Mouse (Mus musculus): ENCODE data around the gene Jrkl. TPM values are rescaled to one million over a fixed set of nuclear protein-coding genes. Genes with fewer than 3 reads are reported as not detected.

Gene Jrkl
- polyA plus RNA-seq, 1 experiment from 2014 or later: 12.8 TPM

- 86% methylated on average over 1 of the region's 1 CpGs for WGBS
- no peak for ATAC-seq (ENCODE audit: low FRiP score, low read depth)
Observed at GRCm38 (mm10) chr9:13225872-13226271, 19.8 kb downstream of the Jrkl start.

GRCm38 (mm10) chr9:13206369-13206768, 39.3 kb downstream of the Jrkl start:
- H3K4me1 ChIP-seq: no peaks in the 10 kb centered on the region
- WGBS: 40% methylated on average over 2 of the region's 2 CpGs
- ATAC-seq (ENCODE audit: low FRiP score, low read depth): peak; percentile 77; the same call in 1 of the 2 replicates
- no peak overlapping the region for H3K4me2 ChIP-seq (replicated peaks)
- no peaks in the 10 kb centered on the region for H3K27me3 ChIP-seq
- no peaks in the 10 kb centered on the region for H3K9me3 ChIP-seq
- H3K9ac ChIP-seq (replicated peaks): no peak overlapping the region
- no peaks in the 10 kb centered on the region for H3K36me3 ChIP-seq
- no peak overlapping the region for H3K4me3 ChIP-seq
- no peak overlapping the region for H3K27ac ChIP-seq (replicated peaks)

More at GRCm38 (mm10) chr9:13225872-13226271, 19.8 kb downstream of the Jrkl start:
- Histone ChIP-seq H3K4me1 (no peaks in the 10 kb centered on the region), H3K4me2 (replicated peaks) (no peak overlapping the region), H3K9ac (replicated peaks) (no peak overlapping the region), H3K36me3 (no peaks in the 10 kb centered on the region), H3K27ac (replicated peaks) (no peak overlapping the region), H3K9me3 (no peaks in the 10 kb centered on the region), H3K4me3 (no peak overlapping the region), H3K27me3 (no peaks in the 10 kb centered on the region)

DNA sequence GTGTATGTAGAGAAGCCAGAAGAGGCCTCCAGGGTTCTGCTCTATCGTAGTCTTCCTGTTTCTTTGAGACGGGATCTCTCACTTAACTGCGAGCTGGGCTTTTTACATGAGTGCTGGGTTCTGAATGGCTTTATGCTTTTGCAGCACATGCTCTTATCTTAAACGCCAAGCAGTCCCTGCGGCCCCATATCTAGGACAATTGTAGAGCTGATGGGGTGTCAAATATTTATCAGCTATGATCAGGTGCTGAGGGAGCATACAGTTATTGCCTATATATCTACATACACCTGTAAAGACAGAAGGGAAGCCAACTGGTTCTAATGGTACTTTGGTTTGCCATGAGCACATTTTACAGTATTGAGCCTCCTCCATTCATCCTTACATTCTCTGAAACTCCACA, 41.9 kb downstream of the Jrkl start:
- ATAC-seq (ENCODE audit: low FRiP score, low read depth): no peak
- Histone ChIP-seq H3K27ac (replicated peaks) (no peak overlapping the region), H3K4me1 (no peaks in the 10 kb centered on the region), H3K9ac (replicated peaks) (no peak overlapping the region), H3K4me3 (no peak overlapping the region), H3K36me3 (no peaks in the 10 kb centered on the region), H3K9me3 (no peaks in the 10 kb centered on the region), H3K4me2 (replicated peaks) (no peak overlapping the region), H3K27me3 (no peaks in the 10 kb centered on the region)
- WGBS: 89% methylated on average over 5 of the region's 5 CpGs

DNA sequence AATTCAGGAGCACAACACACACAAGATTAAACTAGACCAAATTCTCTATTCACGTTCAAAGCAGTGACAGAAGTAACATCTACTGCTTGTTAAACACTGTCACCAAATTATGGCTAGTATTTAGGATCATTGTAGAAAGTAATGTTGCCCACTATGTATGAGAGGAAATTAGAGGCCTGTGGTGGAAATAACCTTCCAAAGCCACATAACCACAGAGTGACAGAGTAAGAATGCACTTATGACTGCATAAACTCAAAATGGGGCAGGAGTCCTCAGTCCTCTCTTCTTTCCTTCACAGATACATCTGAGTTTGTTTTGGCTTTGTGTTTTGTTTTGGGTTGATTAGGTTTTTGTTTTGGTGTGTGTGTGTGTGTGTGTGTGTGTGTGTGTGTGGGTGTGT, 42.5 kb downstream of the Jrkl start:
- H3K4me2 ChIP-seq (replicated peaks): no peak overlapping the region
- no peak overlapping the region for H3K27ac ChIP-seq (replicated peaks)
- H3K36me3 ChIP-seq: no peaks in the 10 kb centered on the region
- H3K9ac ChIP-seq (replicated peaks): no peak overlapping the region
- no peaks in the 10 kb centered on the region for H3K9me3 ChIP-seq
- no peaks in the 10 kb centered on the region for H3K27me3 ChIP-seq
- ATAC-seq (ENCODE audit: low FRiP score, low read depth): no peak
- H3K4me1 ChIP-seq: no peaks in the 10 kb centered on the region
- no peak overlapping the region for H3K4me3 ChIP-seq
- WGBS: 92% methylated on average over 1 of the region's 1 CpGs

- Histone ChIP-seq H3K4me2 (replicated peaks) (no peak overlapping the region), H3K4me3 (no peak overlapping the region), H3K27ac (replicated peaks) (no peak overlapping the region), H3K36me3 (no peaks in the 10 kb centered on the region), H3K9me3 (no peaks in the 10 kb centered on the region), H3K27me3 (no peaks in the 10 kb centered on the region), H3K4me1 (no peaks in the 10 kb centered on the region), H3K9ac (replicated peaks) (no peak overlapping the region)
- WGBS: 87% methylated on average over 3 of the region's 3 CpGs
- no peak for ATAC-seq (ENCODE audit: low FRiP score, low read depth)
Observed at GRCm38 (mm10) chr9:13200079-13200478, 45.5 kb downstream of the Jrkl start.

DNA sequence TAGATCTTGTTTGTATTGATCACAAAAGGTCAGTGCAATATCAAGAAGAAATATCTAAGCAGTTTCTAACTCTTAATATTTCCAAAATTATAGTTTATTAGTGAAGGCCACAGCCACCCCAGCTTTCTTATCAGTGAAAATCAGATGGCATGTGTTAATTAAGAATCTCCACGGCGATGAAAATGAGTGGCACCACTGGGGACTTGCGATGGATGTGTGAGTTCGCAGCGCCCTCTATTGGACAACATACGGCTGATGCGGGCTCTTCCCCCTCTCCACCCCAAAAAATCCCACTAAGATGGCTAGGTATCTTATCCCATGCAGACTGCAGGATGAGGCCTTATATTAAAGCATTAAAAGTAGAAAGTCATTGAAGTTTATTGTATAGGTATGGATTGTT, 49.9 kb downstream of the Jrkl start:
- H3K27ac ChIP-seq (replicated peaks): no peak overlapping the region
- no peak overlapping the region for H3K4me3 ChIP-seq
- H3K9ac ChIP-seq (replicated peaks): no peak overlapping the region
- H3K27me3 ChIP-seq: no peaks in the 10 kb centered on the region
- no peaks in the 10 kb centered on the region for H3K4me1 ChIP-seq
- H3K36me3 ChIP-seq: no peaks in the 10 kb centered on the region
- ATAC-seq (ENCODE audit: low FRiP score, low read depth): peak; percentile 81
- no peaks in the 10 kb centered on the region for H3K9me3 ChIP-seq
- WGBS: 7% methylated on average over 7 of the region's 7 CpGs
- no peak overlapping the region; the same call in 1 of the 2 replicates for H3K4me2 ChIP-seq (replicated peaks)

GRCm38 (mm10) chr9:13195268-13195667, 50.4 kb downstream of the Jrkl start:
- H3K9ac ChIP-seq (replicated peaks): no peak overlapping the region
- no peaks in the 10 kb centered on the region for H3K27me3 ChIP-seq
- no peaks in the 10 kb centered on the region for H3K9me3 ChIP-seq
- no peaks in the 10 kb centered on the region for H3K36me3 ChIP-seq
- ATAC-seq (ENCODE audit: low FRiP score, low read depth): peak; percentile 75
- no peak overlapping the region for H3K4me3 ChIP-seq
- no peak overlapping the region for H3K27ac ChIP-seq (replicated peaks)
- no peaks in the 10 kb centered on the region for H3K4me1 ChIP-seq
- 2% methylated on average over 4 of the region's 4 CpGs for WGBS
- H3K4me2 ChIP-seq (replicated peaks): no peak overlapping the region

DNA sequence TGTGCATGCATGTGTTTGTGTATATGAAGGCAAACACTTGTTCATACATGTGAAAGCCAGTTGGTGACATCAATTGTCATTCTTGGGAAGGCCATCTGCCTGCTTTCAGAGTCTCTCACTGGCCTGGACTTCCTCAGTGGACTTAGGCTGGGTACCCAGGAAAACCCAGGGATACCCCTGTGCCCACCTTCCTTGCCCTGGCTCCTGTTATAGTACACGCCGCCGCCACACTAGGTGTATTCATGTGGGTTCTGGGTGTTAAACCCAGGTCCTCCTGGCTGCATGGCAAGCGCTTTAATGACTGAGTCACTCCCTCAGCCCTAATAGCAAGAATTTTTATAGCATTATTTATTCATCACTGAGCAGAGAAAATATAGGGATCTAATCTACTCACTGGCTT, 51.0 kb downstream of the Jrkl start:
- Histone ChIP-seq H3K36me3 (no peaks in the 10 kb centered on the region), H3K9ac (replicated peaks) (no peak overlapping the region), H3K4me1 (no peaks in the 10 kb centered on the region), H3K9me3 (no peaks in the 10 kb centered on the region), H3K4me3 (no peak overlapping the region), H3K4me2 (replicated peaks) (no peak overlapping the region), H3K27ac (replicated peaks) (no peak overlapping the region), H3K27me3 (no peaks in the 10 kb centered on the region)
- ATAC-seq (ENCODE audit: low FRiP score, low read depth): no peak
- WGBS: 95% methylated on average over 4 of the region's 4 CpGs

Other genes with a start within 250 kb of the Jrkl start
- 15.8 and 16.9 TPM in 2 replicates for gene Ccdc82, start 1.1 kb upstream of the Jrkl start, polyA plus RNA-seq (2016; fragmentation: Nextera tagmentation; extraction: Ambion mirVana)
- 12.5 and 12.8 TPM in 2 replicates for gene Maml2, start 52.1 kb upstream of the Jrkl start, polyA plus RNA-seq (2016; fragmentation: Nextera tagmentation; extraction: Ambion mirVana)
- not detected in 2 replicates for gene Gm17571, start 200.9 kb upstream of the Jrkl start, polyA plus RNA-seq (2016; fragmentation: Nextera tagmentation; extraction: Ambion mirVana)

All from midbrain, embryonic 12.5 days (tissue).